Mouse (Mus musculus): Measurements from ENCODE around the gene Aasdh. TPM values are rescaled to one million over a fixed set of nuclear protein-coding genes. Genes with fewer than 3 reads are reported as not detected.
"Not testable (repeated sequence)": the region's sequence is repeated elsewhere in the genome, so short reads cannot be mapped to it uniquely, and the experiment has no call there.

Aasdh gene
- polyA plus RNA-seq, 1 experiment from 2014 or later = 22.1 TPM

DNA sequence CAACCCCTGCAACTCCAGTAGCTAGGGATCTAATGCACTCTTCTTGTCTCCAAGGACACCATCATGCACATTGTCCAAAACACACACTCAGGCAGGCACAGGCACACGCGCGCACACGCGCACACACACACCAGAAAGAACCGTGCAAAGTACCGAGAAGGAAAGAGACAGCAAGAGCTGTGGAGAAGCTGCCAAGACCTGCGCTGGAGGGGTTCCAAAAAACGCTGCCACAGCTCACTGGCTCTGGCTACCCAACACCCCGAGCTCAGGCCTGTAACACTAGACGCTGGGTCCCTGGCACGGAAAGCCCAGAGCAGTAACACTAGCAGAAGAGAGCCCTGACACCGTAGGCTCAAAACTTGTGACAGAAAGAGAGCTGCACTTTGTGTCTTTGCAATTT, 18.1 kb upstream of the Aasdh start:
- no peak overlapping the region for H3K27ac ChIP-seq (ENCODE audit: low read depth, low read length)
- no peaks in the 10 kb centered on the region for H3K4me1 ChIP-seq (ENCODE audit: control insufficient read depth, insufficient read depth, low read length)
- no peaks in the 10 kb centered on the region for H3K27me3 ChIP-seq (ENCODE audit: control insufficient read depth, insufficient read depth, low read length)
- ATAC-seq (ENCODE audit: low read depth) = no peak; the same call in 1 of the 2 replicates
- H3K36me3 ChIP-seq (ENCODE audit: control insufficient read depth, insufficient read depth, low read length) = peaks cover 4% of the 10 kb centered on the region; the same call in 1 of the 2 replicates
- 85% methylated on average over 13 of the region's 13 CpGs for WGBS
- H3K9me3 ChIP-seq (ENCODE audit: control insufficient read depth, low read length) = no peaks in the 10 kb centered on the region
- no peak overlapping the region for H3K4me2 ChIP-seq (ENCODE audit: low read depth, low read length)
- no peak overlapping the region for H3K9ac ChIP-seq (replicated peaks; ENCODE audit: low read depth, low read length)
- no peak overlapping the region for H3K4me3 ChIP-seq (ENCODE audit: low read depth, low read length)

DNA sequence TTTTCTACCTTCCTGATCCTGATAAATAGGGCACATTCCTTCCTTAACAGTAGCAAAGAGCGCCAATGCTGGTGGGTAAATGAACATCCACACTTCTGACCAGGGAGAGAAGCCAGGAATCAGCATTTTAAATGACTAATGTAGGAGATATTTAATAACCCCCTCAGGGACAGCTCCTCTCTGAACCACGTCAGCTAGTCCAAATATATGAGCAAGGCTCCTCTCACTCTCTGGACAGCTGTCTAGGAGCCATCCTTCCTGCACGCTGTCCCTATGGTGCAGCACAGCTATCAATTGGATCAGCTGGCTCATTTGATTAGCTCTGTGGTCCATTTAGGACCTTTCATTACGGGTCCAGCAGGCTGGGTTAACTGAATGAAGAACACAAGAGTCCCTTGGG, 17.5 kb upstream of the Aasdh start:
- Histone ChIP-seq H3K27me3 (ENCODE audit: control insufficient read depth, insufficient read depth, low read length) (no peaks in the 10 kb centered on the region), H3K4me2 (ENCODE audit: low read depth, low read length) (no peak overlapping the region), H3K36me3 (ENCODE audit: control insufficient read depth, insufficient read depth, low read length) (peaks cover 4% of the 10 kb centered on the region; the same call in 1 of the 2 replicates), H3K9ac (replicated peaks; ENCODE audit: low read depth, low read length) (no peak overlapping the region), H3K9me3 (ENCODE audit: control insufficient read depth, low read length) (no peaks in the 10 kb centered on the region), H3K27ac (ENCODE audit: low read depth, low read length) (no peak overlapping the region), H3K4me1 (ENCODE audit: control insufficient read depth, insufficient read depth, low read length) (no peaks in the 10 kb centered on the region), H3K4me3 (ENCODE audit: low read depth, low read length) (no peak overlapping the region)
- WGBS = 74% methylated on average over 4 of the region's 4 CpGs
- ATAC-seq (ENCODE audit: low read depth) = no peak

DNA sequence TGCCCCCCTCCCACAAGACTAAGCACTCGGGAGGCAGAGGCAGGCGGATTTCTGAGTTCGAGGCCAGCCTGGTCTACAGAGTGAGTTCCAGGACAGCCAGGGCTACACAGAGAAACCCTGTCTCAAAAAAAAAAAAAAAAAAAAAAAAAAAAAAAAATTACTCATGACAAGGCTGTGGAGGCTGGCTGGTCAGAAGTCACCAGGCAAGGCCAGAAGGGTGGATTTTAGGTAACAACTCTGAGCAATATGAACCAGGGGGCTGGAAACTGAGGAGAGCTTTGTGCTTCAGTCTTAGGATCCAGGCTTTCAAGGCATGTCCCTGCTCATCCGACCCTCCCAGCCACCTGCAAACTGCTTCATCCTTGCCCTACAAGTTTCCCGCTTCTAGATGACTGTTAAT, 7.2 kb upstream of the Aasdh start:
- H3K9me3 ChIP-seq (ENCODE audit: control insufficient read depth, low read length); H3K27ac ChIP-seq (ENCODE audit: low read depth, low read length); H3K9ac ChIP-seq (replicated peaks; ENCODE audit: low read depth, low read length); H3K27me3 ChIP-seq (ENCODE audit: control insufficient read depth, insufficient read depth, low read length); H3K4me1 ChIP-seq (ENCODE audit: control insufficient read depth, insufficient read depth, low read length); H3K36me3 ChIP-seq (ENCODE audit: control insufficient read depth, insufficient read depth, low read length); H3K4me2 ChIP-seq (ENCODE audit: low read depth, low read length); H3K4me3 ChIP-seq (ENCODE audit: low read depth, low read length); ATAC-seq (ENCODE audit: low read depth): not testable (repeated sequence)
- WGBS = 91% methylated on average over 5 of the region's 5 CpGs

DNA sequence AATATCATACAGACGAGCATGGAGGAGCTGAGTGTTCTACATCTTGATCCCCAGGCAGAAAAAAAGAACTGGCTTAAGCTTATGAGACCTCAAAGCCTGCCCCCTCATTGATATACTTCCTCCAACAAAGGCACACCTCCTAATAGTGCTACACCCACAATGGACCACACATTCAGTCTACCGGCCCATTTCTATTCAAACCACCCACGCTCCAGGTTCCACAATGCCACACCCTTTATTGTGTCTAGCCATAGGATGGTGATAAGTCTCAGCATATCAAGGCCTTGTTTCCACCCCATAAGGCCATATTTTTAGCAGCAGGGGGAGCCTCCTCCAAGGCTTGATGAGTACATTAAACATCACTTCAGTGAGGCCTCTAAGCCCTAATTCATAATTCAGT, 5.5 kb upstream of the Aasdh start:
- no peak overlapping the region for H3K4me3 ChIP-seq (ENCODE audit: low read depth, low read length)
- WGBS = 85% methylated on average over 3 of the region's 3 CpGs
- no peaks in the 10 kb centered on the region for H3K27me3 ChIP-seq (ENCODE audit: control insufficient read depth, insufficient read depth, low read length)
- H3K4me1 ChIP-seq (ENCODE audit: control insufficient read depth, insufficient read depth, low read length) = peaks cover 3% of the 10 kb centered on the region; the same call in 1 of the 2 replicates
- peaks cover 6% of the 10 kb centered on the region for H3K36me3 ChIP-seq (ENCODE audit: control insufficient read depth, insufficient read depth, low read length)
- H3K9me3 ChIP-seq (ENCODE audit: control insufficient read depth, low read length) = no peaks in the 10 kb centered on the region
- H3K4me2 ChIP-seq (ENCODE audit: low read depth, low read length) = no peak overlapping the region
- no peak overlapping the region for H3K27ac ChIP-seq (ENCODE audit: low read depth, low read length)
- ATAC-seq (ENCODE audit: low read depth) = no peak
- no peak overlapping the region for H3K9ac ChIP-seq (replicated peaks; ENCODE audit: low read depth, low read length)

DNA sequence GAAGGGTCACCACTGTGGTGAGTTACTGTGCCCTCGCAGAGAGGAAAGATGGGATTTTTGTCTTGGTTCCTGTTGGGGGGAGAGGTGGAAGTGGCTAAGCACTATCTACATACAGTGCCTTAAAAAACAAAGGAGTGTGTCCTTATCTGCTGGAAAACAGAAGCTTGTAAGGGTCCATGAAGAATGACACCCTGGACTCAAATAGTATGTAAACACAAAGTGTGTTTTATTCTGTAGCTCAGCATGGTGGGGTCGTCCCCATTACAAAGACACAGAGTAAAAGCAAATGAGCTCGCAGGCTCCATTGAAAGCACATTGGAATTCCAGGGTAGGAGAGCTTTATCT, 813 bp upstream of the Aasdh start:
- Histone ChIP-seq H3K4me3 (ENCODE audit: low read depth, low read length) (peak overlapping the region; percentile 70), H3K27ac (ENCODE audit: low read depth, low read length) (peak overlapping the region; percentile 91), H3K4me1 (ENCODE audit: control insufficient read depth, insufficient read depth, low read length) (peaks cover 4% of the 10 kb centered on the region; the same call in 1 of the 2 replicates), H3K9ac (replicated peaks; ENCODE audit: low read depth, low read length) (peak overlapping the region; percentile 80), H3K9me3 (ENCODE audit: control insufficient read depth, low read length) (no peaks in the 10 kb centered on the region), H3K27me3 (ENCODE audit: control insufficient read depth, insufficient read depth, low read length) (no peaks in the 10 kb centered on the region), H3K4me2 (ENCODE audit: low read depth, low read length) (peak overlapping the region; percentile 85), H3K36me3 (ENCODE audit: control insufficient read depth, insufficient read depth, low read length) (no peaks in the 10 kb centered on the region)
- whole genome bisulfite sequencing = 37% methylated on average over 3 of the region's 3 CpGs
- ATAC-seq (ENCODE audit: low read depth) = no peak

DNA sequence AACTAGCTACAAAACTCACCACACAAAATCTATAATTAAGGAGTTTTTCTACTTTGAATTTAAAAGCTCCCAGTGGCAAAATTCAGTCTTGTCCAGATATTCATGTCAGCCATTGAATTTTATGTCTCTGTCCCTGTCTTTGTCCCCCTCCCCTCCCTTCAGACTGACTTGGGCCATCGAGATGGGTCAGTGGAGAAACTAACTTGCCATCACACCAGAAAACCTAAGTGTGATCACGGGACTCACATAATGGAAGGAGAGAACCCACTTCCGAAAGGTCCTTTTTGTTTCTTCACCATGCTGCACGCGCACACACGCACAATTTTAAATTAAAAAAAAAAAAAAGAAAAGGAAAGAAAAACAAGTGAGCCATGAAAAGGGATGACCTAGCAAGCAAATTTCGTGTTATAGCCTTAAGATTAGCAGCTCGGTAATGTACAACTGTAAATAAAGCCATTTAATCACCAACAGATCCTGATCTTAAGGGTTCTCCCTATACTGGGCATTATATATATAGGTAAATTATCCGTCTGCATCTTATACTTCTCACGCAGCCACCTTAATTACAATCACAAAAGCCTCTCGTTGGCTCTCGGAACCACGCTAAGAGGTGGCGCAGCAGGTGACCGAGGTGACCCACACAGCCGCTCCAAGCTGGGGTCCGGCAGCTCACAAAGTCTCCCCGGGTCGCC, 455 bp downstream of the Aasdh start:
- Histone ChIP-seq H3K9ac (replicated peaks; ENCODE audit: low read depth, low read length) (peak overlapping the region; percentile 80), H3K27me3 (ENCODE audit: control insufficient read depth, insufficient read depth, low read length) (no peaks in the 10 kb centered on the region), H3K36me3 (ENCODE audit: control insufficient read depth, insufficient read depth, low read length) (no peaks in the 10 kb centered on the region), H3K9me3 (ENCODE audit: control insufficient read depth, low read length) (no peaks in the 10 kb centered on the region), H3K4me3 (ENCODE audit: low read depth, low read length) (peak overlapping the region; percentile 70), H3K4me2 (ENCODE audit: low read depth, low read length) (peak overlapping the region; percentile 50), H3K27ac (ENCODE audit: low read depth, low read length) (peak overlapping the region; percentile 91), H3K4me1 (ENCODE audit: control insufficient read depth, insufficient read depth, low read length) (peaks cover 4% of the 10 kb centered on the region; the same call in 1 of the 2 replicates)
- ATAC-seq (ENCODE audit: low read depth) = peak; percentile 57
- WGBS = 1% methylated on average over 19 of the region's 19 CpGs

DNA sequence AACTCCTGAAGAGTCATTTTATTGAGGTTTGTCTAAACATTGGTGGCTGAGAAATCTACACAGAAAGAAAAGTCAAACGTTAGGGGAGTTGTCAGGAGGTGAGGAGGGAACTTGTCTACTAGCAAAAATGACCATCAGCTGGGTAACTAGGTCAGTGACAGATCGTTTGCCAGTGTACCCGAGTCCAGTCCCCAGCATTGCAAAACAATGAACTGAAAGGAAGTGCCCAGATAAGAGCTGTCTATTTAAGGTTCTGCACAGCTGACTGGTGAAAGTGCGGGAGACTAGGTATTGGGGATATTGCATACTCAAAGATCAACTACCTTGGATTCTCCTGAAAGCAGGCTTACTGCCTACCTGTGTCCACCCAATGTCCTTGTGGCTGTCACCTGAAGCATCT, 3.2 kb downstream of the Aasdh start:
- H3K36me3 ChIP-seq (ENCODE audit: control insufficient read depth, insufficient read depth, low read length) = no peaks in the 10 kb centered on the region
- ATAC-seq (ENCODE audit: low read depth) = no peak
- H3K27me3 ChIP-seq (ENCODE audit: control insufficient read depth, insufficient read depth, low read length) = no peaks in the 10 kb centered on the region
- H3K9ac ChIP-seq (replicated peaks; ENCODE audit: low read depth, low read length) = no peak overlapping the region
- peaks cover 4% of the 10 kb centered on the region; the same call in 1 of the 2 replicates for H3K4me1 ChIP-seq (ENCODE audit: control insufficient read depth, insufficient read depth, low read length)
- 85% methylated on average over 4 of the region's 4 CpGs for WGBS
- no peak overlapping the region for H3K4me2 ChIP-seq (ENCODE audit: low read depth, low read length)
- H3K27ac ChIP-seq (ENCODE audit: low read depth, low read length) = no peak overlapping the region
- H3K9me3 ChIP-seq (ENCODE audit: control insufficient read depth, low read length) = no peaks in the 10 kb centered on the region
- no peak overlapping the region for H3K4me3 ChIP-seq (ENCODE audit: low read depth, low read length)

DNA sequence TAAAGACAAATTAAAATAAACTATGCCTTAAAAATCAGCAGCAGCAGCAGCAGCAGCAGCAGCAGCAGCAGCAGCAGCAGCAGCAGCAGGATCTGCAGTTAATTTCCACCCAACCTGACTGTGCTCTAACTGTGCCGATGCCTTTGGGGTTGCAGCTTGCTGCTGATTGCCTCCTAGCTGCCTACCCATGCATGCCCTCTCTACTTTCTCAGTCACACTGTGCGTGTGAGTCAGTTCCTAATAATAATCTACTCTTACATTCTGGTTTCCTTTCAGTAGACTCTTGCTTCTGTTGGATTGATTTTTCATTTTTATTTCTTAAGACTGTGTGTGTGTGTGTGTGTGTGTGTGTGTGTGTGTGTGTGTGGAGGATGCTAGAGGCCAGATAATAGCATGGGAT, 12.2 kb downstream of the Aasdh start:
- Histone ChIP-seq H3K27ac (ENCODE audit: low read depth, low read length) (no peak overlapping the region), H3K36me3 (ENCODE audit: control insufficient read depth, insufficient read depth, low read length) (peaks cover 27% of the 10 kb centered on the region), H3K4me3 (ENCODE audit: low read depth, low read length) (no peak overlapping the region), H3K27me3 (ENCODE audit: control insufficient read depth, insufficient read depth, low read length) (no peaks in the 10 kb centered on the region), H3K4me1 (ENCODE audit: control insufficient read depth, insufficient read depth, low read length) (no peaks in the 10 kb centered on the region), H3K9ac (replicated peaks; ENCODE audit: low read depth, low read length) (no peak overlapping the region), H3K9me3 (ENCODE audit: control insufficient read depth, low read length) (no peaks in the 10 kb centered on the region), H3K4me2 (ENCODE audit: low read depth, low read length) (no peak overlapping the region)
- no peak for ATAC-seq (ENCODE audit: low read depth)
- WGBS = 83% methylated on average over 2 of the region's 2 CpGs

DNA sequence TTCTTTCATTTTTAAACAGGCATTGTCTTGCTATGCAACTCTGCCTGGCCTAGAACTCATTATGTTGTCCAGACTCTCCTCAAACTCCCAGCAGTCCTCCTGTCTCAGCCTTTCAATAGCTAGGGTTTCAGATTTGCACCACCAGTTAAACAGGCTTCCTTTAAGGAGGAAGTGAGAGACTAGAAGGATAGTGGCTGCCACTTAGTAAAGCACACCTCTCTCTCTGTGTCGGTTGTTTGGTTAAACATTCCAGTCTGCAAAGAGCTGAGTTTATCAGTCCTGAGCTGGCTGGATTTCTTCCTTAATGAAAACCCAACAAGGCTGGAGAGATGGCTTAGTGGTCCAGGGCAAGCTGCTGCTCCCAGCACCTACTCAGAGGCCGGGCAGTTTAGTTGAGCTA, 12.7 kb downstream of the Aasdh start:
- no peak for ATAC-seq (ENCODE audit: low read depth)
- 90% methylated on average over 2 of the region's 2 CpGs for WGBS
- no peaks in the 10 kb centered on the region for H3K9me3 ChIP-seq (ENCODE audit: control insufficient read depth, low read length)

More for the DNA sequence above, 12.7 kb downstream of the Aasdh start:
- Histone ChIP-seq H3K36me3 (ENCODE audit: control insufficient read depth, insufficient read depth, low read length) (peaks cover 27% of the 10 kb centered on the region), H3K4me1 (ENCODE audit: control insufficient read depth, insufficient read depth, low read length) (no peaks in the 10 kb centered on the region), H3K4me2 (ENCODE audit: low read depth, low read length) (no peak overlapping the region), H3K9ac (replicated peaks; ENCODE audit: low read depth, low read length) (no peak overlapping the region), H3K4me3 (ENCODE audit: low read depth, low read length) (no peak overlapping the region), H3K27ac (ENCODE audit: low read depth, low read length) (no peak overlapping the region), H3K27me3 (ENCODE audit: control insufficient read depth, insufficient read depth, low read length) (no peaks in the 10 kb centered on the region)

All from neural tube, embryonic 14.5 days (tissue).